Mouse (Mus musculus): ENCODE data around the gene Atp5h. TPM values are rescaled to one million over a fixed set of nuclear protein-coding genes. Genes with fewer than 3 reads are reported as not detected.

Gene Atp5h
- polyA plus RNA-seq, 1 experiment from 2014 or later: 931 TPM

- Histone ChIP-seq H3K9me3 (replicated peaks; ENCODE audit: control insufficient read depth, low read length) (no peaks in the 10 kb centered on the region), H3K4me3 (ENCODE audit: low read depth, low read length) (no peak overlapping the region), H3K9ac (replicated peaks; ENCODE audit: low read length) (no peak overlapping the region), H3K4me1 (ENCODE audit: control insufficient read depth, insufficient read depth, low read length) (peaks cover 2% of the 10 kb centered on the region; the same call in 1 of the 2 replicates), H3K36me3 (replicated peaks; ENCODE audit: control insufficient read depth, insufficient read depth, low read depth, low read length) (no peaks in the 10 kb centered on the region), H3K4me2 (ENCODE audit: low read depth, low read length) (no peak overlapping the region), H3K27ac (replicated peaks; ENCODE audit: low read depth, low read length) (no peak overlapping the region), H3K27me3 (ENCODE audit: control insufficient read depth, insufficient read depth, low read length) (no peaks in the 10 kb centered on the region)
- ATAC-seq (replicated peaks; ENCODE audit: insufficient number of reproducible peaks, low FRiP score, low TSS enrichment, low read depth): no peak
- 81% methylated on average over 16 of the region's 16 CpGs for WGBS
- no peak for DNase-seq (ENCODE audit: low spot score)
Measured at GRCm38 (mm10) chr11:115448075-115448474, 28.3 kb upstream of the Atp5h start.

GRCm38 (mm10) chr11:115447321-115447885, 27.6 kb upstream of the Atp5h start:
- Histone ChIP-seq H3K9ac (replicated peaks; ENCODE audit: low read length) (no peak overlapping the region), H3K27me3 (ENCODE audit: control insufficient read depth, insufficient read depth, low read length) (no peaks in the 10 kb centered on the region), H3K4me2 (ENCODE audit: low read depth, low read length) (no peak overlapping the region), H3K4me3 (ENCODE audit: low read depth, low read length) (no peak overlapping the region), H3K27ac (replicated peaks; ENCODE audit: low read depth, low read length) (no peak overlapping the region), H3K4me1 (ENCODE audit: control insufficient read depth, insufficient read depth, low read length) (peaks cover 2% of the 10 kb centered on the region; the same call in 1 of the 2 replicates), H3K36me3 (replicated peaks; ENCODE audit: control insufficient read depth, insufficient read depth, low read depth, low read length) (no peaks in the 10 kb centered on the region), H3K9me3 (replicated peaks; ENCODE audit: control insufficient read depth, low read length) (no peaks in the 10 kb centered on the region)
- 81% methylated on average over 11 of the region's 11 CpGs for WGBS
- no peak for ATAC-seq (replicated peaks; ENCODE audit: insufficient number of reproducible peaks, low FRiP score, low TSS enrichment, low read depth)
- no peak for DNase-seq (ENCODE audit: low spot score)

DNA sequence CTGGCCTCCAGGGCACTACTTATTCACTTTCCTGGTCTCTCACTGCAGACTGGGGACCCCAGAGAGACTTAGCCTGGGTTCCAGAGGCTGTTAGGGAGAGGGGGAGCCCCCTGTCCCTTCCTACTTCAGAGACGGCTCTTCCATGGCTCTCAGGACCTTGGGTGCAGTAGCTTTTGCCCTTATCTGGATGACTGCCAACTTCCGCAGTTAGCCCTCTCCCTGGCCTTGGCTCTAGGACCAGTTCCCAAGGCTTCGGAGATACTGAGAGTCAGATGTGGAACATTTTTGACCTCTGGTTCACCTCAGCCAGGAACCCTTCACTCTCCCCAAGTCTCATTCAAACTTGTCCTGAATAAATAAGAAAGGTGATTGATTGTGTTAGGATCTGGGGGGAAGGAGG, 27.1 kb upstream of the Atp5h start:
- Histone ChIP-seq H3K9ac (replicated peaks; ENCODE audit: low read length) (no peak overlapping the region), H3K4me3 (ENCODE audit: low read depth, low read length) (no peak overlapping the region), H3K27ac (replicated peaks; ENCODE audit: low read depth, low read length) (no peak overlapping the region), H3K36me3 (replicated peaks; ENCODE audit: control insufficient read depth, insufficient read depth, low read depth, low read length) (no peaks in the 10 kb centered on the region), H3K9me3 (replicated peaks; ENCODE audit: control insufficient read depth, low read length) (no peaks in the 10 kb centered on the region), H3K4me1 (ENCODE audit: control insufficient read depth, insufficient read depth, low read length) (peaks cover 2% of the 10 kb centered on the region; the same call in 1 of the 2 replicates), H3K4me2 (ENCODE audit: low read depth, low read length) (no peak overlapping the region), H3K27me3 (ENCODE audit: control insufficient read depth, insufficient read depth, low read length) (no peaks in the 10 kb centered on the region)
- DNase-seq (ENCODE audit: low spot score) (no peak), ATAC-seq (replicated peaks; ENCODE audit: insufficient number of reproducible peaks, low FRiP score, low TSS enrichment, low read depth) (no peak)
- WGBS: 73% methylated on average over 3 of the region's 3 CpGs

GRCm38 (mm10) chr11:115441417-115441816, 21.7 kb upstream of the Atp5h start:
- H3K9me3 ChIP-seq (replicated peaks; ENCODE audit: control insufficient read depth, low read length): no peaks in the 10 kb centered on the region
- H3K27ac ChIP-seq (replicated peaks; ENCODE audit: low read depth, low read length): no peak overlapping the region
- no peaks in the 10 kb centered on the region for H3K27me3 ChIP-seq (ENCODE audit: control insufficient read depth, insufficient read depth, low read length)
- H3K9ac ChIP-seq (replicated peaks; ENCODE audit: low read length): no peak overlapping the region
- H3K36me3 ChIP-seq (replicated peaks; ENCODE audit: control insufficient read depth, insufficient read depth, low read depth, low read length): no peaks in the 10 kb centered on the region
- ATAC-seq (replicated peaks; ENCODE audit: insufficient number of reproducible peaks, low FRiP score, low TSS enrichment, low read depth): no peak
- DNase-seq (ENCODE audit: low spot score): no peak
- no peak overlapping the region for H3K4me3 ChIP-seq (ENCODE audit: low read depth, low read length)
- H3K4me1 ChIP-seq (ENCODE audit: control insufficient read depth, insufficient read depth, low read length): no peaks in the 10 kb centered on the region; the same call in none of the 2 replicates
- H3K4me2 ChIP-seq (ENCODE audit: low read depth, low read length): no peak overlapping the region; the same call in 1 of the 2 replicates
- WGBS: 53% methylated on average over 15 of the region's 15 CpGs

- ATAC-seq (replicated peaks; ENCODE audit: insufficient number of reproducible peaks, low FRiP score, low TSS enrichment, low read depth): no peak
- no peak within 1 kb of the TSS for H3K27ac ChIP-seq (replicated peaks; ENCODE audit: low read depth, low read length)
- H3K27me3 ChIP-seq (ENCODE audit: control insufficient read depth, insufficient read depth, low read length): no peaks in the 10 kb centered on the region
- H3K4me2 ChIP-seq (ENCODE audit: low read depth, low read length): no peak within 1 kb of the TSS; the same call in 1 of the 2 replicates
- H3K9ac ChIP-seq (replicated peaks; ENCODE audit: low read length): no peak within 1 kb of the TSS
- H3K36me3 ChIP-seq (replicated peaks; ENCODE audit: control insufficient read depth, insufficient read depth, low read depth, low read length): no peaks in the 10 kb centered on the region
- peaks cover 4% of the 10 kb centered on the region for H3K4me1 ChIP-seq (ENCODE audit: control insufficient read depth, insufficient read depth, low read length)
- no peak for DNase-seq (ENCODE audit: low spot score)
- no peak within 1 kb of the TSS for H3K4me3 ChIP-seq (ENCODE audit: low read depth, low read length)
- no peaks in the 10 kb centered on the region for H3K9me3 ChIP-seq (replicated peaks; ENCODE audit: control insufficient read depth, low read length)
- WGBS: 93% methylated on average over 9 of the region's 9 CpGs
Measured at GRCm38 (mm10) chr11:115439906-115440595, 20.3 kb upstream of the Atp5h start, which contains the start of gene Trim80. Gene Trim80, plus strand, starts transcription at chr11:115440545.

DNA sequence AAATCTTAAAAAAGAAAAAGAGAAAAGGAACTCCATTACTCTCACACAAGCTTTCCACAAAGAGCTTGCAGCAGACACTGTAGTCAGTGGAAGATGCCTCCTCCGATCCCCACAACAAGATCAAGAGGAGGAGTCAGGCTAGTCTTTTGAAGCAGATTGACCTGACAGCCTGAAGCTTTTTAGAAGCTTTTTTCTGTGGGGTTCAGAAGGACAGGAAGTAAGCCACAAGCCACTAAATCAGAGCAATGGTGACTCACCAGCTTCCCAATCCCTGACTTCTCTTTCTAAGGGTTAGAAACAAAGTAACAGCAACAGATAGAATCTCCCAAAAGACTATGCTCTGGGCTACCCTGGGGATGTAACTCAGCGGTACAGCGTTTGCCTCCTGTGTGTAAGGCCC, 19.6 kb upstream of the Atp5h start:
- no peaks in the 10 kb centered on the region for H3K36me3 ChIP-seq (replicated peaks; ENCODE audit: control insufficient read depth, insufficient read depth, low read depth, low read length)
- H3K27ac ChIP-seq (replicated peaks; ENCODE audit: low read depth, low read length): no peak overlapping the region
- H3K4me3 ChIP-seq (ENCODE audit: low read depth, low read length): no peak overlapping the region
- no peak overlapping the region for H3K4me2 ChIP-seq (ENCODE audit: low read depth, low read length)
- peaks cover 4% of the 10 kb centered on the region; the same call in 1 of the 2 replicates for H3K4me1 ChIP-seq (ENCODE audit: control insufficient read depth, insufficient read depth, low read length)
- no peaks in the 10 kb centered on the region for H3K9me3 ChIP-seq (replicated peaks; ENCODE audit: control insufficient read depth, low read length)
- DNase-seq (ENCODE audit: low spot score): no peak
- H3K27me3 ChIP-seq (ENCODE audit: control insufficient read depth, insufficient read depth, low read length): no peaks in the 10 kb centered on the region
- 87% methylated on average over 3 of the region's 3 CpGs for WGBS
- H3K9ac ChIP-seq (replicated peaks; ENCODE audit: low read length): no peak overlapping the region
- no peak for ATAC-seq (replicated peaks; ENCODE audit: insufficient number of reproducible peaks, low FRiP score, low TSS enrichment, low read depth)

GRCm38 (mm10) chr11:115437571-115438122, 17.9 kb upstream of the Atp5h start:
- Histone ChIP-seq H3K9ac (replicated peaks; ENCODE audit: low read length) (no peak overlapping the region), H3K4me2 (ENCODE audit: low read depth, low read length) (no peak overlapping the region), H3K27ac (replicated peaks; ENCODE audit: low read depth, low read length) (no peak overlapping the region), H3K9me3 (replicated peaks; ENCODE audit: control insufficient read depth, low read length) (no peaks in the 10 kb centered on the region), H3K4me3 (ENCODE audit: low read depth, low read length) (no peak overlapping the region), H3K4me1 (ENCODE audit: control insufficient read depth, insufficient read depth, low read length) (peaks cover 4% of the 10 kb centered on the region; the same call in 1 of the 2 replicates), H3K36me3 (replicated peaks; ENCODE audit: control insufficient read depth, insufficient read depth, low read depth, low read length) (no peaks in the 10 kb centered on the region), H3K27me3 (ENCODE audit: control insufficient read depth, insufficient read depth, low read length) (no peaks in the 10 kb centered on the region)
- ATAC-seq (replicated peaks; ENCODE audit: insufficient number of reproducible peaks, low FRiP score, low TSS enrichment, low read depth): no peak
- 84% methylated on average over 5 of the region's 5 CpGs for WGBS
- DNase-seq (ENCODE audit: low spot score): no peak

Data from embryonic facial prominence, embryonic 11.5 days (tissue).